Mouse (Mus musculus) C2C12 (cell line): Measurements from ENCODE around the gene Mettl16.

Source experiments
- CEBPB ChIP-seq: IDR thresholded peaks from one replicate; pipeline ENCODE4 v1.6.1; 2011; ENCODE audit warnings: low read depth, mild to moderate bottlenecking, control low read depth, moderate library complexity
- CTCF ChIP-seq: IDR thresholded peaks from one replicate; pipeline ENCODE4 v1.5.1; 2011; ENCODE audit not compliant: control insufficient read depth, insufficient read depth, insufficient read length
- FOSL1 ChIP-seq: IDR thresholded peaks from one replicate; pipeline ENCODE4 v1.8.0; 2011; ENCODE audit warnings: mild to moderate bottlenecking, low read length; ENCODE audit not compliant: poor library complexity, insufficient read depth, severe bottlenecking
- MAX ChIP-seq: IDR thresholded peaks from one replicate; pipeline ENCODE4 v1.6.1; 2011; ENCODE audit warnings: mild to moderate bottlenecking, control low read depth
- USF1 ChIP-seq: IDR thresholded peaks from one replicate; pipeline ENCODE4 v1.6.1; 2011; ENCODE audit warnings: low read depth, mild to moderate bottlenecking, control low read depth, moderate library complexity

- no peak for TF ChIP-seq CTCF
- no peak for TF ChIP-seq CEBPB
- no peak for TF ChIP-seq USF1
- TF ChIP-seq MAX = no peak
- TF ChIP-seq FOSL1 = no peak
These were observed 75.2 kb downstream of the Mettl16 start for GRCm38 (mm10) chr11:74845784-74846183.
